ENCODE assay signal across 21 mouse cellular contexts in genomic region chr16:38763508-38763907, GRCm38 (mm10). TPM values are rescaled to one million over a fixed set of nuclear protein-coding genes. Genes with fewer than 3 reads are reported as not detected.
DNase-seq lines count a peak whose midpoint lies in the region; ATAC-seq and TF ChIP-seq lines count a peak whose summit lies in the region.
"Had no signal": no experiment of that assay in that cellular context is flagged by ENCODE, and none has a peak within 500 bp of the region (broad histone marks: within the 10 kb centered on the region; RNA-seq: fewer than 3 reads in every experiment).

No protein-coding gene starts in this region.

- peak overlapping the region; percentile 51 for H3K27ac ChIP-seq in kidney, embryonic 15.5 days
- peak overlapping the region; percentile 93 for H3K27ac ChIP-seq in bone marrow macrophage, adult 2 months (ENCODE audit: insufficient read depth, low read depth, low read length)
- peak overlapping the region; percentile 56 for H3K27ac ChIP-seq in heart, embryonic 15.5 days
- H3K27ac ChIP-seq in midbrain, postnatal 0 days (ENCODE audit: low read depth, low read length): no peak overlapping the region
- H3K27ac ChIP-seq: embryonic facial prominence, embryonic 12.5 days; hindbrain, embryonic 10.5 days; limb, embryonic 13.5 days; lung, embryonic 15.5 days had no signal

- no peak overlapping the region for H3K4me2 ChIP-seq in kidney, embryonic 15.5 days
- no peak overlapping the region for H3K4me2 ChIP-seq in heart, embryonic 15.5 days
- no peak overlapping the region for H3K4me2 ChIP-seq in midbrain, postnatal 0 days (ENCODE audit: low read depth, low read length, poor library complexity, severe bottlenecking)
- H3K4me2 ChIP-seq: embryonic facial prominence, embryonic 12.5 days; limb, embryonic 13.5 days; lung, embryonic 15.5 days had no signal

- H3K27me3 ChIP-seq in kidney, embryonic 15.5 days: no peaks in the 10 kb centered on the region
- no peaks in the 10 kb centered on the region for H3K27me3 ChIP-seq in heart, embryonic 15.5 days
- no peaks in the 10 kb centered on the region for H3K27me3 ChIP-seq in midbrain, postnatal 0 days (ENCODE audit: insufficient read depth, low read length)
- H3K27me3 ChIP-seq: embryonic facial prominence, embryonic 12.5 days; limb, embryonic 13.5 days; lung, embryonic 15.5 days had no signal

- no peak for TF ChIP-seq CTCF in bone marrow macrophage, adult 2 months (IDR thresholded peaks at IDR 0.05; ENCODE audit: low read depth, low read length)
- no peak for TF ChIP-seq CTCF in midbrain, postnatal 0 days (IDR thresholded peaks at IDR 0.05)

- ATAC-seq in kidney, embryonic 15.5 days (replicated peaks; ENCODE audit: low FRiP score): no peak
- ATAC-seq in heart, embryonic 15.5 days (replicated peaks; ENCODE audit: insufficient number of reproducible peaks, insufficient read depth, low FRiP score, low read depth): no peak
- ATAC-seq in midbrain, postnatal 0 days (ENCODE audit: low FRiP score): no peak
- ATAC-seq: CD4-positive, CD25-positive, alpha-beta regulatory T cell, adult 4 months; forebrain, postnatal 0 days had no signal

- no peak overlapping the region for H3K9ac ChIP-seq in kidney, embryonic 15.5 days
- no peak overlapping the region for H3K9ac ChIP-seq in heart, embryonic 15.5 days
- H3K9ac ChIP-seq in midbrain, postnatal 0 days (replicated peaks; ENCODE audit: low read length, poor library complexity, severe bottlenecking): no peak overlapping the region
- H3K9ac ChIP-seq: embryonic facial prominence, embryonic 12.5 days; forebrain, postnatal 0 days; limb, embryonic 13.5 days; lung, embryonic 15.5 days had no signal

- WGBS in kidney, embryonic 15.5 days: 78% methylated on average over 4 of the region's 4 CpGs
- WGBS in heart, embryonic 15.5 days: 63% methylated on average over 4 of the region's 4 CpGs
- WGBS in midbrain, postnatal 0 days: 84% methylated on average over 4 of the region's 4 CpGs

- no peak for TF ChIP-seq POLR2A in bone marrow macrophage, adult 2 months (IDR thresholded peaks at IDR 0.05; ENCODE audit: borderline replicate concordance, low read depth, low read length)

- no peak overlapping the region for H3K4me3 ChIP-seq in kidney, embryonic 15.5 days (replicated peaks)
- no peak overlapping the region for H3K4me3 ChIP-seq in bone marrow macrophage, adult 2 months (ENCODE audit: insufficient read depth, low read length)
- H3K4me3 ChIP-seq in heart, embryonic 15.5 days: no peak overlapping the region
- no peak overlapping the region for H3K4me3 ChIP-seq in midbrain, postnatal 0 days (ENCODE audit: low read depth, low read length)
- H3K4me3 ChIP-seq: embryonic facial prominence, embryonic 12.5 days; hindbrain, embryonic 10.5 days; limb, embryonic 13.5 days; lung, embryonic 15.5 days; megakaryocyte, embryonic 14.5 days had no signal

- no peak for DNase-seq in kidney, postnatal 36 days
- peak; percentile 31 for DNase-seq in MEL-GATA-1-ER (ENCODE audit: extremely low read depth, low read depth)
- no peak for DNase-seq in embryo, embryonic 11 days
- DNase-seq in midbrain, postnatal 0 days (ENCODE audit: low spot score): no peak
- DNase-seq: adrenal gland, postnatal 25 days; cerebellum, postnatal 25 days; forebrain, postnatal 0 days; gastrocnemius, postnatal 10 days; thymus, adult 2 months had no signal

- peaks cover 17% of the 10 kb centered on the region; the same call in 1 of the 2 replicates for H3K4me1 ChIP-seq in kidney, embryonic 15.5 days
- H3K4me1 ChIP-seq in bone marrow macrophage, adult 2 months (ENCODE audit: control insufficient read depth, insufficient read depth, low read length): peaks cover 46% of the 10 kb centered on the region
- peaks cover 11% of the 10 kb centered on the region for H3K4me1 ChIP-seq in heart, embryonic 15.5 days (replicated peaks)
- no peaks in the 10 kb centered on the region for H3K4me1 ChIP-seq in midbrain, postnatal 0 days (ENCODE audit: insufficient read depth, low read length)

- H3K9me3 ChIP-seq in kidney, embryonic 15.5 days (replicated peaks): no peaks in the 10 kb centered on the region
- H3K9me3 ChIP-seq in heart, embryonic 15.5 days (replicated peaks): no peaks in the 10 kb centered on the region
- H3K9me3 ChIP-seq in midbrain, postnatal 0 days (ENCODE audit: low read length): no peaks in the 10 kb centered on the region
- H3K9me3 ChIP-seq: embryonic facial prominence, embryonic 12.5 days; hindbrain, embryonic 10.5 days; limb, embryonic 13.5 days; lung, embryonic 15.5 days; megakaryocyte, embryonic 14.5 days had no signal

- H3K36me3 ChIP-seq in kidney, embryonic 15.5 days: peaks cover 39% of the 10 kb centered on the region
- peaks cover 25% of the 10 kb centered on the region for H3K36me3 ChIP-seq in heart, embryonic 15.5 days
- peaks cover 51% of the 10 kb centered on the region for H3K36me3 ChIP-seq in midbrain, postnatal 0 days (ENCODE audit: insufficient read depth, low read length)

RNA-seq across cellular contexts. Expression of gene B4galt4, which starts 21.4 kb away (rescaled TPM):
- polyA plus RNA-seq in kidney, embryonic 15.5 days (2015; fragmentation: Nextera tagmentation; extraction: Ambion mirVana): 29.0 and 30.6 TPM in 2 replicates
- polyA plus RNA-seq in bone marrow macrophage, adult 2 months (2012; ENCODE audit: insufficient read depth, insufficient read length, missing spikeins): 8.9 and 9.8 TPM in 2 replicates
- polyA plus RNA-seq in heart, embryonic 15.5 days (2015; fragmentation: Nextera tagmentation; extraction: Ambion mirVana): 21.9 and 24.9 TPM in 2 replicates
- total RNA-seq in midbrain, postnatal 0 days (2014; rRNA removed): 30.6 and 30.9 TPM in 2 replicates
- 26.5 and 28.1 TPM in 2 replicates for polyA plus RNA-seq in midbrain, postnatal 0 days (2015; fragmentation: Nextera tagmentation; extraction: Ambion mirVana)
- total RNA-seq: MEL had no signal

RNA-seq across cellular contexts. Expression of gene Upk1b, which starts 36.6 kb away (rescaled TPM):
- polyA plus RNA-seq in kidney, embryonic 15.5 days (2015; fragmentation: Nextera tagmentation; extraction: Ambion mirVana): 4.9 and 10.1 TPM in 2 replicates
- not detected in 2 replicates for polyA plus RNA-seq in bone marrow macrophage, adult 2 months (2012; ENCODE audit: insufficient read depth, insufficient read length, missing spikeins)
- 15.4 and 18.2 TPM in 2 replicates for polyA plus RNA-seq in heart, embryonic 15.5 days (2015; fragmentation: Nextera tagmentation; extraction: Ambion mirVana)
- 0.19 and 0.44 TPM in 2 replicates for total RNA-seq in midbrain, postnatal 0 days (2014; rRNA removed)
- 0.67 and 1.0 TPM in 2 replicates for polyA plus RNA-seq in midbrain, postnatal 0 days (2015; fragmentation: Nextera tagmentation; extraction: Ambion mirVana)
- total RNA-seq: gastrocnemius, postnatal 10 days; MEL; monocyte, adult 5-6 weeks had no signal
- polyA plus RNA-seq: CD4-positive, CD25-positive, alpha-beta regulatory T cell, adult 4 months; neural tube, embryonic 14.5 days had no signal

RNA-seq across cellular contexts. Expression of gene Arhgap31, which starts 50.4 kb away (rescaled TPM):
- polyA plus RNA-seq in kidney, embryonic 15.5 days (2015; fragmentation: Nextera tagmentation; extraction: Ambion mirVana): 10.4 and 12.6 TPM in 2 replicates
- polyA plus RNA-seq in bone marrow macrophage, adult 2 months (2012; ENCODE audit: insufficient read depth, insufficient read length, missing spikeins): 29.1 and 36.1 TPM in 2 replicates
- 36.1 and 36.5 TPM in 2 replicates for polyA plus RNA-seq in heart, embryonic 15.5 days (2015; fragmentation: Nextera tagmentation; extraction: Ambion mirVana)
- 10.0 and 10.5 TPM in 2 replicates for total RNA-seq in midbrain, postnatal 0 days (2014; rRNA removed)
- polyA plus RNA-seq in midbrain, postnatal 0 days (2015; fragmentation: Nextera tagmentation; extraction: Ambion mirVana): 2.9 and 3.2 TPM in 2 replicates
